Mouse (Mus musculus) heart, embryonic 16.5 days (tissue): ENCODE data around the gene Wbp1l. TPM values are rescaled to one million over a fixed set of nuclear protein-coding genes. Genes with fewer than 3 reads are reported as not detected.

Experiments used
- ATAC-seq: fragments of 200-750 bp; cut with Nextera tagmentation; replicated peaks from 2 replicates; pipeline ENCODE4 v1.8.0; 2017; ENCODE audit warnings: moderate number of reproducible peaks; ENCODE audit not compliant: insufficient read depth, low FRiP score; ENCODE audit errors: extremely low read depth
- H3K27ac ChIP-seq: fragments of 300-500 bp; sonication (generic); 2 replicates; pipeline ENCODE4 v1.5.1; 2014; ENCODE audit warnings: mild to moderate bottlenecking, low read length, control low read depth, moderate library complexity
- H3K27me3 ChIP-seq: fragments of 300-500 bp; sonication (generic); 2 replicates; pipeline ENCODE4 v1.6.1; 2014; ENCODE audit warnings: low read length, mixed read lengths; ENCODE audit not compliant: control insufficient read depth, insufficient read depth
- H3K36me3 ChIP-seq: fragments of 300-500 bp; sonication (generic); 2 replicates; pipeline ENCODE4 v1.6.1; 2014; ENCODE audit not compliant: control insufficient read depth, insufficient read depth
- H3K4me1 ChIP-seq: fragments of 300-500 bp; sonication (generic); 2 replicates; pipeline ENCODE4 v1.6.1; 2014; ENCODE audit warnings: low read length, mixed read lengths; ENCODE audit not compliant: control insufficient read depth, insufficient read depth
- H3K4me2 ChIP-seq: fragments of 300-500 bp; sonication (generic); 2 replicates; pipeline ENCODE4 v1.6.1; 2014; ENCODE audit warnings: low read depth, mild to moderate bottlenecking, control low read depth, low read length
- H3K4me3 ChIP-seq: fragments of 300-500 bp; sonication (generic); 2 replicates; pipeline ENCODE4 v1.5.1; 2014; ENCODE audit warnings: mild to moderate bottlenecking, control low read depth, low read length
- H3K9ac ChIP-seq: fragments of 300-500 bp; sonication (generic); 2 replicates; pipeline ENCODE4 v1.6.1; 2014; ENCODE audit warnings: low read length, control low read depth
- H3K9me3 ChIP-seq: fragments of 300-500 bp; sonication (generic); replicated peaks from 2 replicates; pipeline ENCODE4 v1.6.1; 2016; ENCODE audit warnings: low read length; ENCODE audit not compliant: control insufficient read depth
- WGBS: fragments of 180-500 bp; shearing (Covaris S2); extraction: QIAGEN DNeasy Blood & Tissue Kit; methylation state at CpG from one replicate; pipeline ENCODE4 v1.1.7; 2014; 5-methylcytosine and 5-hydroxymethylcytosine counted together
- polyA plus RNA-seq: library from polyadenylated mRNA; unstranded; fragments of >200 nt; fragmentation: Nextera tagmentation; extraction: Ambion mirVana; gene quantifications from 2 replicates; pipeline ENCODE4 v1.2.1, GENCODE M21; 2015

Gene Wbp1l
- polyA plus RNA-seq, 1 experiment from 2014 or later, result 60.5 TPM

- peak overlapping the region; percentile 85 for H3K4me2 ChIP-seq
- H3K36me3 ChIP-seq, result peaks cover 7% of the 10 kb centered on the region
- WGBS, result 15% methylated on average over 12 of the region's 12 CpGs
- no peaks in the 10 kb centered on the region for H3K9me3 ChIP-seq
- H3K4me1 ChIP-seq, result peaks cover 81% of the 10 kb centered on the region
- peak overlapping the region; percentile 88 for H3K9ac ChIP-seq
- peak overlapping the region; percentile 68 for H3K4me3 ChIP-seq
- peak overlapping the region; percentile 99 for H3K27ac ChIP-seq
- H3K27me3 ChIP-seq, result no peaks in the 10 kb centered on the region
- no peak for ATAC-seq
Measured at GRCm38 (mm10) chr19:46622659-46623193, 23.8 kb downstream of the Wbp1l start.

GRCm38 (mm10) chr19:46623194-46623667 is 24.3 kb downstream of the Wbp1l start:
- 5% methylated on average over 16 of the region's 16 CpGs for WGBS
- no peaks in the 10 kb centered on the region for H3K9me3 ChIP-seq

GRCm38 (mm10) chr19:46623790-46624772 is 25.2 kb downstream of the Wbp1l start:
- 12% methylated on average over 19 of the region's 19 CpGs for WGBS
- peak overlapping the region; percentile 99 for H3K27ac ChIP-seq
- peak overlapping the region; percentile 68 for H3K4me3 ChIP-seq
- peaks cover 7% of the 10 kb centered on the region for H3K36me3 ChIP-seq
- no peaks in the 10 kb centered on the region for H3K9me3 ChIP-seq
- H3K27me3 ChIP-seq, result no peaks in the 10 kb centered on the region
- ATAC-seq, result peak; percentile 77
- H3K4me1 ChIP-seq, result peaks cover 81% of the 10 kb centered on the region
- H3K4me2 ChIP-seq, result peak overlapping the region; percentile 85
- H3K9ac ChIP-seq, result peak overlapping the region; percentile 88

More at GRCm38 (mm10) chr19:46623194-46623667, 24.3 kb downstream of the Wbp1l start:
- H3K4me2 ChIP-seq, result peak overlapping the region; percentile 85
- H3K36me3 ChIP-seq, result peaks cover 7% of the 10 kb centered on the region
- peak overlapping the region; percentile 68 for H3K4me3 ChIP-seq
- no peaks in the 10 kb centered on the region for H3K27me3 ChIP-seq
- peak overlapping the region; percentile 99 for H3K27ac ChIP-seq
- ATAC-seq, result peak; percentile 62
- H3K4me1 ChIP-seq, result peaks cover 81% of the 10 kb centered on the region
- peak overlapping the region; percentile 88 for H3K9ac ChIP-seq

- H3K36me3 ChIP-seq, result peaks cover 7% of the 10 kb centered on the region
- H3K4me3 ChIP-seq, result peak overlapping the region; percentile 68
- peaks cover 79% of the 10 kb centered on the region for H3K4me1 ChIP-seq
- 85% methylated on average over 12 of the region's 12 CpGs for WGBS
- peak overlapping the region; percentile 88 for H3K9ac ChIP-seq
- peak overlapping the region; percentile 85 for H3K4me2 ChIP-seq
- H3K9me3 ChIP-seq, result no peaks in the 10 kb centered on the region
- ATAC-seq, result no peak
- no peaks in the 10 kb centered on the region for H3K27me3 ChIP-seq
- peak overlapping the region; percentile 99 for H3K27ac ChIP-seq
Measured at GRCm38 (mm10) chr19:46625015-46625414, 26.1 kb downstream of the Wbp1l start.

- Histone ChIP-seq H3K4me1 (peaks cover 79% of the 10 kb centered on the region), H3K9ac (peak overlapping the region; percentile 25; the same call in 1 of the 2 replicates), H3K4me2 (peak overlapping the region; percentile 85), H3K27ac (peak overlapping the region; percentile 99), H3K36me3 (peaks cover 7% of the 10 kb centered on the region), H3K4me3 (peak overlapping the region; percentile 68), H3K9me3 (no peaks in the 10 kb centered on the region), H3K27me3 (no peaks in the 10 kb centered on the region)
- no peak for ATAC-seq
- 63% methylated on average over 10 of the region's 10 CpGs for WGBS
Measured at GRCm38 (mm10) chr19:46625519-46625918, 26.6 kb downstream of the Wbp1l start.

- WGBS, result 27% methylated on average over 10 of the region's 10 CpGs
- ATAC-seq, result no peak
- H3K4me3 ChIP-seq, result peak overlapping the region; percentile 16
- peak overlapping the region; percentile 66 for H3K9ac ChIP-seq
- no peaks in the 10 kb centered on the region for H3K27me3 ChIP-seq
- peaks cover 7% of the 10 kb centered on the region for H3K36me3 ChIP-seq
- H3K4me1 ChIP-seq, result peaks cover 61% of the 10 kb centered on the region
- no peaks in the 10 kb centered on the region for H3K9me3 ChIP-seq
- peak overlapping the region; percentile 52 for H3K4me2 ChIP-seq
- H3K27ac ChIP-seq, result peak overlapping the region; percentile 81
Measured at GRCm38 (mm10) chr19:46628403-46628802, 29.5 kb downstream of the Wbp1l start.

- Histone ChIP-seq H3K9ac (peak overlapping the region; percentile 16; the same call in 1 of the 2 replicates), H3K4me1 (peaks cover 64% of the 10 kb centered on the region), H3K4me2 (no peak overlapping the region), H3K9me3 (no peaks in the 10 kb centered on the region), H3K4me3 (no peak overlapping the region), H3K27ac (peak overlapping the region; percentile 26; the same call in 1 of the 2 replicates), H3K36me3 (peaks cover 6% of the 10 kb centered on the region), H3K27me3 (no peaks in the 10 kb centered on the region)
- ATAC-seq, result no peak
- 62% methylated on average over 9 of the region's 9 CpGs for WGBS
Measured at GRCm38 (mm10) chr19:46629807-46630206, 30.9 kb downstream of the Wbp1l start.

- H3K27me3 ChIP-seq, result no peaks in the 10 kb centered on the region
- H3K4me1 ChIP-seq, result peaks cover 70% of the 10 kb centered on the region
- no peak overlapping the region for H3K4me3 ChIP-seq
- no peaks in the 10 kb centered on the region for H3K9me3 ChIP-seq
- 82% methylated on average over 9 of the region's 9 CpGs for WGBS
- H3K9ac ChIP-seq, result no peak overlapping the region
- ATAC-seq, result no peak
- H3K36me3 ChIP-seq, result no peaks in the 10 kb centered on the region
- no peak overlapping the region for H3K4me2 ChIP-seq
- no peak overlapping the region for H3K27ac ChIP-seq
Measured at GRCm38 (mm10) chr19:46631637-46632036, 32.8 kb downstream of the Wbp1l start.
